Mouse (Mus musculus): ENCODE measurements at regions not wholly inside any gene's neighbourhood (a gene's known extent, or its start where the extent isn't known, plus 50 kb on each side); places are given as distances from the start of the nearest gene placed in this dataset.

GRCm38 (mm10) chr12:106729686-106730085 lies 719.7 kb downstream of the Vrk1 start:
- no peak overlapping the region for H3K27ac ChIP-seq (ENCODE audit: control insufficient read depth, insufficient read depth, low read depth, low read length)
- H3K36me3 ChIP-seq (ENCODE audit: control insufficient read depth, insufficient read depth, low read length), result no peaks in the 10 kb centered on the region
- no peaks in the 10 kb centered on the region for H3K27me3 ChIP-seq (ENCODE audit: control insufficient read depth, insufficient read depth, low read length)
- no peak overlapping the region for H3K4me3 ChIP-seq (ENCODE audit: control insufficient read depth, low read depth, low read length)
- no peak for TF ChIP-seq CTCF (IDR thresholded peaks at IDR 0.05; ENCODE audit: control insufficient read depth, insufficient read depth, insufficient replicate concordance, low read depth, low read length)
- TF ChIP-seq POLR2A (IDR thresholded peaks at IDR 0.05; ENCODE audit: control insufficient read depth, low read depth, low read length), result no peak
- H3K4me1 ChIP-seq (ENCODE audit: control insufficient read depth, insufficient read depth, low read length), result no peaks in the 10 kb centered on the region

- H3K4me3 ChIP-seq (ENCODE audit: control insufficient read depth, low read depth, low read length), result no peak overlapping the region
- TF ChIP-seq CTCF (IDR thresholded peaks at IDR 0.05; ENCODE audit: control insufficient read depth, insufficient read depth, insufficient replicate concordance, low read depth, low read length), result no peak
- no peak for TF ChIP-seq POLR2A (IDR thresholded peaks at IDR 0.05; ENCODE audit: control insufficient read depth, low read depth, low read length)
- H3K4me1 ChIP-seq (ENCODE audit: control insufficient read depth, insufficient read depth, low read length), result no peaks in the 10 kb centered on the region
- no peaks in the 10 kb centered on the region for H3K36me3 ChIP-seq (ENCODE audit: control insufficient read depth, insufficient read depth, low read length)
- H3K27me3 ChIP-seq (ENCODE audit: control insufficient read depth, insufficient read depth, low read length), result no peaks in the 10 kb centered on the region
- no peak overlapping the region for H3K27ac ChIP-seq (ENCODE audit: control insufficient read depth, insufficient read depth, low read depth, low read length)
These were observed 722.3 kb downstream of the Vrk1 start for GRCm38 (mm10) chr12:106732108-106732857.

- Histone ChIP-seq H3K4me1 (ENCODE audit: control insufficient read depth, insufficient read depth, low read length) (no peaks in the 10 kb centered on the region), H3K36me3 (ENCODE audit: control insufficient read depth, insufficient read depth, low read length) (no peaks in the 10 kb centered on the region), H3K27ac (ENCODE audit: control insufficient read depth, insufficient read depth, low read depth, low read length) (no peak overlapping the region), H3K27me3 (ENCODE audit: control insufficient read depth, insufficient read depth, low read length) (no peaks in the 10 kb centered on the region), H3K4me3 (ENCODE audit: control insufficient read depth, low read depth, low read length) (no peak overlapping the region)
- no peak for TF ChIP-seq CTCF (IDR thresholded peaks at IDR 0.05; ENCODE audit: control insufficient read depth, insufficient read depth, insufficient replicate concordance, low read depth, low read length)
- no peak for TF ChIP-seq POLR2A (IDR thresholded peaks at IDR 0.05; ENCODE audit: control insufficient read depth, low read depth, low read length)
These were observed 738.7 kb downstream of the Vrk1 start for GRCm38 (mm10) chr12:106748765-106749164.

GRCm38 (mm10) chr12:106763552-106763951 lies 724.9 kb upstream of the 3110018I06Rik start:
- H3K4me1 ChIP-seq (ENCODE audit: control insufficient read depth, insufficient read depth, low read length), result no peaks in the 10 kb centered on the region
- no peak overlapping the region for H3K4me3 ChIP-seq (ENCODE audit: control insufficient read depth, low read depth, low read length)
- no peaks in the 10 kb centered on the region for H3K27me3 ChIP-seq (ENCODE audit: control insufficient read depth, insufficient read depth, low read length)
- H3K27ac ChIP-seq (ENCODE audit: control insufficient read depth, insufficient read depth, low read depth, low read length), result no peak overlapping the region
- TF ChIP-seq POLR2A (IDR thresholded peaks at IDR 0.05; ENCODE audit: control insufficient read depth, low read depth, low read length) (no peak), CTCF (IDR thresholded peaks at IDR 0.05; ENCODE audit: control insufficient read depth, insufficient read depth, insufficient replicate concordance, low read depth, low read length) (no peak)
- no peaks in the 10 kb centered on the region for H3K36me3 ChIP-seq (ENCODE audit: control insufficient read depth, insufficient read depth, low read length)

GRCm38 (mm10) chr12:106764516-106764915 lies 723.9 kb upstream of the 3110018I06Rik start:
- Histone ChIP-seq H3K27me3 (ENCODE audit: control insufficient read depth, insufficient read depth, low read length) (no peaks in the 10 kb centered on the region), H3K36me3 (ENCODE audit: control insufficient read depth, insufficient read depth, low read length) (no peaks in the 10 kb centered on the region), H3K27ac (ENCODE audit: control insufficient read depth, insufficient read depth, low read depth, low read length) (no peak overlapping the region), H3K4me1 (ENCODE audit: control insufficient read depth, insufficient read depth, low read length) (no peaks in the 10 kb centered on the region), H3K4me3 (ENCODE audit: control insufficient read depth, low read depth, low read length) (no peak overlapping the region)
- TF ChIP-seq CTCF (IDR thresholded peaks at IDR 0.05; ENCODE audit: control insufficient read depth, insufficient read depth, insufficient replicate concordance, low read depth, low read length), result no peak
- no peak for TF ChIP-seq POLR2A (IDR thresholded peaks at IDR 0.05; ENCODE audit: control insufficient read depth, low read depth, low read length)

GRCm38 (mm10) chr12:106773536-106773935 lies 714.9 kb upstream of the 3110018I06Rik start:
- Histone ChIP-seq H3K36me3 (ENCODE audit: control insufficient read depth, insufficient read depth, low read length) (no peaks in the 10 kb centered on the region), H3K27ac (ENCODE audit: control insufficient read depth, insufficient read depth, low read depth, low read length) (no peak overlapping the region), H3K4me1 (ENCODE audit: control insufficient read depth, insufficient read depth, low read length) (no peaks in the 10 kb centered on the region), H3K4me3 (ENCODE audit: control insufficient read depth, low read depth, low read length) (no peak overlapping the region), H3K27me3 (ENCODE audit: control insufficient read depth, insufficient read depth, low read length) (no peaks in the 10 kb centered on the region)
- TF ChIP-seq POLR2A (IDR thresholded peaks at IDR 0.05; ENCODE audit: control insufficient read depth, low read depth, low read length) (no peak), CTCF (IDR thresholded peaks at IDR 0.05; ENCODE audit: control insufficient read depth, insufficient read depth, insufficient replicate concordance, low read depth, low read length) (no peak)

- no peak overlapping the region for H3K27ac ChIP-seq (ENCODE audit: control insufficient read depth, insufficient read depth, low read depth, low read length)
- TF ChIP-seq POLR2A (IDR thresholded peaks at IDR 0.05; ENCODE audit: control insufficient read depth, low read depth, low read length) (no peak), CTCF (IDR thresholded peaks at IDR 0.05; ENCODE audit: control insufficient read depth, insufficient read depth, insufficient replicate concordance, low read depth, low read length) (no peak)
- no peaks in the 10 kb centered on the region for H3K36me3 ChIP-seq (ENCODE audit: control insufficient read depth, insufficient read depth, low read length)
These were observed 691.8 kb upstream of the 3110018I06Rik start for GRCm38 (mm10) chr12:106796596-106796995.

More at GRCm38 (mm10) chr12:106796596-106796995, 691.8 kb upstream of the 3110018I06Rik start:
- no peaks in the 10 kb centered on the region for H3K4me1 ChIP-seq (ENCODE audit: control insufficient read depth, insufficient read depth, low read length)
- H3K4me3 ChIP-seq (ENCODE audit: control insufficient read depth, low read depth, low read length), result no peak overlapping the region
- H3K27me3 ChIP-seq (ENCODE audit: control insufficient read depth, insufficient read depth, low read length), result no peaks in the 10 kb centered on the region

All from testis, adult 2 months (tissue).